Mouse (Mus musculus): ENCODE measurements around the gene Plbd2. TPM values are rescaled to one million over a fixed set of nuclear protein-coding genes. Genes with fewer than 3 reads are reported as not detected.

Gene Plbd2
- polyA plus RNA-seq, 1 experiment = 75.3 TPM

GRCm38 (mm10) chr5:120507311-120507710, 3.9 kb upstream of the Plbd2 start:
- no peak overlapping the region for H3ac ChIP-seq (ENCODE audit: control insufficient read depth, insufficient read length)
- H3K79me2 ChIP-seq (ENCODE audit: control insufficient read depth, insufficient read depth) = peaks cover 5% of the 10 kb centered on the region
- no peak for TF ChIP-seq CEBPB (IDR thresholded peaks at IDR 0.05; ENCODE audit: insufficient read depth, poor library complexity, severe bottlenecking)
- TF ChIP-seq POLR2A (IDR thresholded peaks at IDR 0.05; ENCODE audit: insufficient read length, low read depth) = no peak
- no peak for TF ChIP-seq MAX (IDR thresholded peaks at IDR 0.05; ENCODE audit: low read depth)
- no peak for TF ChIP-seq SRF (IDR thresholded peaks at IDR 0.05; ENCODE audit: control insufficient read depth, insufficient read length, low read depth)
- no peak for TF ChIP-seq TCF12 (IDR thresholded peaks at IDR 0.05; ENCODE audit: insufficient read depth, poor library complexity, severe bottlenecking)
- TF ChIP-seq REST (IDR thresholded peaks at IDR 0.05; ENCODE audit: insufficient read depth, insufficient read length) = no peak
- no peak for TF ChIP-seq USF1 (IDR thresholded peaks at IDR 0.05; ENCODE audit: low read depth)
- TF ChIP-seq TCF3 (IDR thresholded peaks at IDR 0.05; ENCODE audit: insufficient read length, low read depth) = no peak
- TF ChIP-seq POLR2AphosphoS2 (IDR thresholded peaks at IDR 0.05; ENCODE audit: insufficient read length, low read depth) = no peak
- TF ChIP-seq MYOD1 (IDR thresholded peaks at IDR 0.05; ENCODE audit: control insufficient read depth in 1 of 3, insufficient read length in 2 of 3, low read depth in 2 of 3) = no peak
- no peak for TF ChIP-seq MYOG (IDR thresholded peaks at IDR 0.05; ENCODE audit: control insufficient read depth in 1 of 3, insufficient read depth in 1 of 3, insufficient read length in 2 of 3, low read depth in 2 of 3)
- TF ChIP-seq E2F4 (IDR thresholded peaks at IDR 0.05; ENCODE audit: insufficient read depth) = no peak
- H3K4me3 ChIP-seq = no peak overlapping the region
- H3K36me3 ChIP-seq (ENCODE audit: control insufficient read depth, insufficient read depth) = no peaks in the 10 kb centered on the region
- no peak overlapping the region for H3K4me2 ChIP-seq (ENCODE audit: low read depth)
- H3K27me3 ChIP-seq (ENCODE audit: control insufficient read depth, insufficient read depth, insufficient read length) = no peaks in the 10 kb centered on the region

GRCm38 (mm10) chr5:120506490-120506889, 3.1 kb upstream of the Plbd2 start:
- TF ChIP-seq POLR2AphosphoS2 (IDR thresholded peaks at IDR 0.05; ENCODE audit: insufficient read length, low read depth) (no peak), MAX (IDR thresholded peaks at IDR 0.05; ENCODE audit: low read depth) (no peak), REST (IDR thresholded peaks at IDR 0.05; ENCODE audit: insufficient read depth, insufficient read length) (no peak), TCF12 (IDR thresholded peaks at IDR 0.05; ENCODE audit: insufficient read depth, poor library complexity, severe bottlenecking) (no peak), USF1 (IDR thresholded peaks at IDR 0.05; ENCODE audit: low read depth) (no peak), CEBPB (IDR thresholded peaks at IDR 0.05; ENCODE audit: insufficient read depth, poor library complexity, severe bottlenecking) (no peak), MYOG (IDR thresholded peaks at IDR 0.05; ENCODE audit: control insufficient read depth in 1 of 3, insufficient read depth in 1 of 3, insufficient read length in 2 of 3, low read depth in 2 of 3) (no peak)
- Histone ChIP-seq H3ac (ENCODE audit: control insufficient read depth, insufficient read length) (no peak overlapping the region), H3K27me3 (ENCODE audit: control insufficient read depth, insufficient read depth, insufficient read length) (no peaks in the 10 kb centered on the region), H3K4me2 (ENCODE audit: low read depth) (no peak overlapping the region), H3K36me3 (ENCODE audit: control insufficient read depth, insufficient read depth) (no peaks in the 10 kb centered on the region), H3K79me2 (ENCODE audit: control insufficient read depth, insufficient read depth) (no peaks in the 10 kb centered on the region), H3K4me3 (no peak overlapping the region)

GRCm38 (mm10) chr5:120505781-120506180, 2.4 kb upstream of the Plbd2 start:
- Histone ChIP-seq H3K27me3 (ENCODE audit: control insufficient read depth, insufficient read depth, insufficient read length) (no peaks in the 10 kb centered on the region), H3K4me3 (no peak overlapping the region), H3ac (ENCODE audit: control insufficient read depth, insufficient read length) (no peak overlapping the region), H3K4me2 (ENCODE audit: low read depth) (peak overlapping the region; percentile 31), H3K79me2 (ENCODE audit: control insufficient read depth, insufficient read depth) (peaks cover 5% of the 10 kb centered on the region), H3K36me3 (ENCODE audit: control insufficient read depth, insufficient read depth) (no peaks in the 10 kb centered on the region)
- TF ChIP-seq CEBPB (IDR thresholded peaks at IDR 0.05; ENCODE audit: insufficient read depth, poor library complexity, severe bottlenecking) (no peak), MYOD1 (IDR thresholded peaks at IDR 0.05; ENCODE audit: control insufficient read depth in 1 of 3, insufficient read length in 2 of 3, low read depth in 2 of 3) (no peak), E2F4 (IDR thresholded peaks at IDR 0.05; ENCODE audit: insufficient read depth) (no peak), POLR2AphosphoS2 (IDR thresholded peaks at IDR 0.05; ENCODE audit: insufficient read length, low read depth) (no peak), REST (IDR thresholded peaks at IDR 0.05; ENCODE audit: insufficient read depth, insufficient read length) (no peak), MYOG (IDR thresholded peaks at IDR 0.05; ENCODE audit: control insufficient read depth in 1 of 3, insufficient read depth in 1 of 3, insufficient read length in 2 of 3, low read depth in 2 of 3) (no peak), POLR2A (IDR thresholded peaks at IDR 0.05; ENCODE audit: insufficient read length, low read depth) (no peak), TCF3 (IDR thresholded peaks at IDR 0.05; ENCODE audit: insufficient read length, low read depth) (no peak)

- peak overlapping the region; percentile 31 for H3K4me2 ChIP-seq (ENCODE audit: low read depth)
- no peak overlapping the region for H3K4me3 ChIP-seq
- H3K27me3 ChIP-seq (ENCODE audit: control insufficient read depth, insufficient read depth, insufficient read length) = no peaks in the 10 kb centered on the region
- H3K36me3 ChIP-seq (ENCODE audit: control insufficient read depth, insufficient read depth) = no peaks in the 10 kb centered on the region
- peaks cover 9% of the 10 kb centered on the region for H3K79me2 ChIP-seq (ENCODE audit: control insufficient read depth, insufficient read depth)
- H3ac ChIP-seq (ENCODE audit: control insufficient read depth, insufficient read length) = no peak overlapping the region
- TF ChIP-seq CEBPB (IDR thresholded peaks at IDR 0.05; ENCODE audit: insufficient read depth, poor library complexity, severe bottlenecking) = no peak
- no peak for TF ChIP-seq POLR2A (IDR thresholded peaks at IDR 0.05; ENCODE audit: insufficient read length, low read depth)
- no peak for TF ChIP-seq TCF3 (IDR thresholded peaks at IDR 0.05; ENCODE audit: insufficient read length, low read depth)
- TF ChIP-seq MYOD1 (IDR thresholded peaks at IDR 0.05; ENCODE audit: control insufficient read depth in 1 of 3, insufficient read length in 2 of 3, low read depth in 2 of 3) = no peak
- TF ChIP-seq SRF (IDR thresholded peaks at IDR 0.05; ENCODE audit: control insufficient read depth, insufficient read length, low read depth) = no peak
- no peak for TF ChIP-seq REST (IDR thresholded peaks at IDR 0.05; ENCODE audit: insufficient read depth, insufficient read length)
- TF ChIP-seq MYOG (IDR thresholded peaks at IDR 0.05; ENCODE audit: control insufficient read depth in 1 of 3, insufficient read depth in 1 of 3, insufficient read length in 2 of 3, low read depth in 2 of 3) = no peak
- no peak for TF ChIP-seq TCF12 (IDR thresholded peaks at IDR 0.05; ENCODE audit: insufficient read depth, poor library complexity, severe bottlenecking)
- TF ChIP-seq E2F4 (IDR thresholded peaks at IDR 0.05; ENCODE audit: insufficient read depth) = no peak
- no peak for TF ChIP-seq USF1 (IDR thresholded peaks at IDR 0.05; ENCODE audit: low read depth)
- no peak for TF ChIP-seq MAX (IDR thresholded peaks at IDR 0.05; ENCODE audit: low read depth)
- no peak for TF ChIP-seq POLR2AphosphoS2 (IDR thresholded peaks at IDR 0.05; ENCODE audit: insufficient read length, low read depth)
These were observed 1.9 kb upstream of the Plbd2 start for GRCm38 (mm10) chr5:120505368-120505767.

- Histone ChIP-seq H3K4me3 (peak overlapping the region; percentile 47), H3K36me3 (ENCODE audit: control insufficient read depth, insufficient read depth) (no peaks in the 10 kb centered on the region), H3K4me2 (ENCODE audit: low read depth) (peak overlapping the region; percentile 93), H3K79me2 (ENCODE audit: control insufficient read depth, insufficient read depth) (peaks cover 19% of the 10 kb centered on the region), H3ac (ENCODE audit: control insufficient read depth, insufficient read length) (peak overlapping the region; percentile 86), H3K27me3 (ENCODE audit: control insufficient read depth, insufficient read depth, insufficient read length) (no peaks in the 10 kb centered on the region)
- TF ChIP-seq MYOG (IDR thresholded peaks at IDR 0.05; ENCODE audit: control insufficient read depth in 1 of 3, insufficient read depth in 1 of 3, insufficient read length in 2 of 3, low read depth in 2 of 3) (no peak), MAX (IDR thresholded peaks at IDR 0.05; ENCODE audit: low read depth) (no peak), TCF12 (IDR thresholded peaks at IDR 0.05; ENCODE audit: insufficient read depth, poor library complexity, severe bottlenecking) (no peak), USF1 (IDR thresholded peaks at IDR 0.05; ENCODE audit: low read depth) (no peak)
These were observed 716 bp downstream of the Plbd2 start for GRCm38 (mm10) chr5:120502675-120503143.
